Mouse (Mus musculus) midbrain, postnatal 0 days (tissue): ENCODE measurements around the gene Pnn. TPM values are rescaled to one million over a fixed set of nuclear protein-coding genes. Genes with fewer than 3 reads are reported as not detected.
"Not testable (repeated sequence)": the region's sequence is repeated elsewhere in the genome, so short reads cannot be mapped to it uniquely, and the experiment has no call there.

Source experiments
- ATAC-seq: fragments of 200-750 bp; cut with Nextera tagmentation; 2 replicates; pipeline ENCODE4 v1.8.0; 2017; ENCODE audit warnings: moderate number of reproducible peaks, mild to moderate bottlenecking, moderate TSS enrichment, moderate library complexity; ENCODE audit not compliant: low FRiP score
- DNase-seq: peaks from one replicate; pipeline ENCODE4 v3.0.0-alpha.2; 2015; ENCODE audit warnings: low spot score
- H3K27ac ChIP-seq: fragments of 300-500 bp; sonication (generic); 2 replicates; pipeline ENCODE4 v1.5.1; 2014; ENCODE audit warnings: low read depth, mild to moderate bottlenecking, low read length, mixed read lengths
- H3K27me3 ChIP-seq: fragments of 300-500 bp; sonication (generic); 2 replicates; pipeline ENCODE4 v1.6.1; 2014; ENCODE audit warnings: low read length, control low read depth, mixed read lengths; ENCODE audit not compliant: insufficient read depth
- H3K36me3 ChIP-seq: fragments of 300-500 bp; sonication (generic); 2 replicates; pipeline ENCODE4 v1.6.1; 2014; ENCODE audit warnings: low read length, control low read depth, mixed read lengths; ENCODE audit not compliant: insufficient read depth
- H3K4me1 ChIP-seq: fragments of 300-500 bp; sonication (generic); 2 replicates; pipeline ENCODE4 v1.6.1; 2014; ENCODE audit warnings: mild to moderate bottlenecking, control low read depth, antibody characterized with exemption, low read length, mixed read lengths; ENCODE audit not compliant: insufficient read depth
- H3K4me2 ChIP-seq: fragments of 300-500 bp; sonication (generic); 2 replicates; pipeline ENCODE4 v1.6.1; 2014; ENCODE audit warnings: low read depth, mild to moderate bottlenecking, low read length, mixed read lengths; ENCODE audit not compliant: poor library complexity, severe bottlenecking
- H3K4me3 ChIP-seq: fragments of 300-500 bp; sonication (generic); 2 replicates; pipeline ENCODE4 v1.5.1; 2014; ENCODE audit warnings: low read depth, mild to moderate bottlenecking, low read length, moderate library complexity
- H3K9ac ChIP-seq: fragments of 300-500 bp; sonication (generic); replicated peaks from 2 replicates; pipeline ENCODE4 v1.6.1; 2014; ENCODE audit warnings: mild to moderate bottlenecking, low read length, moderate library complexity, mixed read lengths; ENCODE audit not compliant: poor library complexity, severe bottlenecking
- H3K9me3 ChIP-seq: fragments of 300-500 bp; sonication (generic); 2 replicates; pipeline ENCODE4 v1.6.1; 2016; ENCODE audit warnings: low read length, control low read depth
- CTCF ChIP-seq: IDR thresholded peaks from 2 replicates; pipeline ENCODE4 v1.5.1; 2016; ENCODE audit warnings: antibody characterized with exemption, mild to moderate bottlenecking
- WGBS: fragments of 180-500 bp; shearing (Covaris S2); extraction: QIAGEN DNeasy Blood & Tissue Kit; methylation state at CpG from one replicate; pipeline ENCODE4 v1.1.7; 2014; 5-methylcytosine and 5-hydroxymethylcytosine counted together
- polyA plus RNA-seq: library from polyadenylated mRNA; unstranded; fragments of >200 nt; fragmentation: Nextera tagmentation; extraction: Ambion mirVana; gene quantifications from 2 replicates; pipeline ENCODE4 v1.2.1, GENCODE M21; 2015
- total RNA-seq: library from RNA; depleted of rRNA; stranded (reverse); fragments of >200 nt; gene quantifications from 2 replicates; pipeline ENCODE4 v1.2.3, GENCODE M21; 2014

Pnn gene
- total and polyA plus RNA-seq, 2 experiments from 2014 or later: 15.2 to 86.1 TPM

DNA sequence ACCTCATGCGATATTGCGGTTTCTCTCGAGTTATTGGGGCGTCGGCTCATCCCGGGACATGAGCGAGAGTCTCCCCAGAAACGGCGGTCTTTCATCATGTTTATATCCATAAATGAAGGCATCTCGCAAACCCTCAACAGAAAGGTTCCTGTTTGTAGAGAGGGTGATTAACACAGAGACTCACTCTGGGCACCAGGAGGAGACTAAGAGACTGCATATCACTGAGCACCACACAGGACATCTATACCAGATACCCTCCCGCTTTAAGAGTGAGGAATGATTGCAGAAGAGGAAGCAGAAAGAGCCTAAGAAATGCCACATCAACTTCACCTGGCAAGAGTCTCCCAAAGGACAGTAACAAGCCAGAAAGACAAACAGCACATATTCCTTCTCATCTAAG lies 10.5 kb upstream of the Pnn start:
- WGBS: 98% methylated on average over 11 of the region's 11 CpGs
- H3K9ac ChIP-seq: no peak overlapping the region

DNA sequence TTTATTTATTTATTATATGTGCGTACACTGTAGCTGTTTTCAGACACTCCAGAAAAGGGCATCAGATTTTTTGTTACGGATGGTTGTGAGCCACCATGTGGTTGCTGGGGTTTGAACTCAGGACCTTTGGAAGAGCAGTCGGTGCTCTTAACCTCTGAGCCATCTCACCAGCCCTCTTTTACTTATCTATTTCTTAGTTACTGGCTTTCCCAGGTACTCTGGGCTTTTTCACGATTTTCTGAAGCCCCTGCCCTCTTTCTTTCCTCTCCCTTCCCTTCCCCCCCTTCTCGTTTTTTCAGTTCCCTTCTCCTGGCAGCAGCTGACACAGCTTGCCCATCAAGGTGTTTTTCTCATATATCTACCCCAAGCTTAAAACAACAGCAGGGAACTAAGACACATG lies 8.4 kb upstream of the Pnn start:
- H3K4me3 ChIP-seq, ATAC-seq, H3K27ac ChIP-seq, H3K4me2 ChIP-seq, H3K36me3 ChIP-seq, DNase-seq, H3K9ac ChIP-seq, H3K9me3 ChIP-seq, H3K27me3 ChIP-seq: not testable (repeated sequence)
- H3K4me1 ChIP-seq: peaks cover 11% of the 10 kb centered on the region; the same call in 1 of the 2 replicates
- WGBS: 88% methylated on average over 5 of the region's 5 CpGs

More for the DNA sequence above, 10.5 kb upstream of the Pnn start:
- H3K4me1 ChIP-seq: peaks cover 11% of the 10 kb centered on the region; the same call in 1 of the 2 replicates
- no peak overlapping the region for H3K27ac ChIP-seq
- no peak for DNase-seq
- H3K36me3 ChIP-seq: 0 out of 2 replicates have a peak, but pooled peaks cover 3% of the 10 kb centered on the region
- no peak overlapping the region for H3K4me2 ChIP-seq
- H3K9me3 ChIP-seq: no peaks in the 10 kb centered on the region
- no peak overlapping the region for H3K4me3 ChIP-seq
- ATAC-seq: no peak
- no peaks in the 10 kb centered on the region for H3K27me3 ChIP-seq
- no peak for TF ChIP-seq CTCF

DNA sequence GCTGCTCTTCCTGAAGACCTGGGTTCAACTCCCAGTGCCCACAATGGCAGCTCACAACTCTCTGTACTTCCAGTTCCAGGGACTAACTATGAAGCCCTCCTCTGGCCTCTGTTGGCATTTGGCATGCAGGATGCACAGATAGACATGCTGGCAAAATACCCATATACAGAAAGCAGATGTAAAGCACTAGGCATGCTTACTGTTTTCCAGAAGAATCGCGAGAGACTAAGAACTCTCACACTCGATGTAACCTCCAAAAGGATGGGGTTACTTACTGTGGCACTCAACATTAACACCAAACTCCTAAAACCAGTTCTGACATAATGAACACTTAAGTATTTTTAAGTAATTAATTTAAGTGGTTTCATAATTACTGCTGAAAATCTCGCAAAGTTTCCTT lies 6.4 kb upstream of the Pnn start:
- Histone ChIP-seq H3K4me3 (peak overlapping the region; percentile 70), H3K36me3 (0 out of 2 replicates have a peak, but pooled peaks cover 3% of the 10 kb centered on the region), H3K9ac (peak overlapping the region; percentile 89), H3K4me1 (peaks cover 11% of the 10 kb centered on the region; the same call in 1 of the 2 replicates), H3K27ac (peak overlapping the region; percentile 96), H3K9me3 (no peaks in the 10 kb centered on the region), H3K27me3 (no peaks in the 10 kb centered on the region), H3K4me2 (peak overlapping the region; percentile 75)
- WGBS: 62% methylated on average over 4 of the region's 4 CpGs
- ATAC-seq (no peak), DNase-seq (no peak)
- TF ChIP-seq CTCF: no peak

DNA sequence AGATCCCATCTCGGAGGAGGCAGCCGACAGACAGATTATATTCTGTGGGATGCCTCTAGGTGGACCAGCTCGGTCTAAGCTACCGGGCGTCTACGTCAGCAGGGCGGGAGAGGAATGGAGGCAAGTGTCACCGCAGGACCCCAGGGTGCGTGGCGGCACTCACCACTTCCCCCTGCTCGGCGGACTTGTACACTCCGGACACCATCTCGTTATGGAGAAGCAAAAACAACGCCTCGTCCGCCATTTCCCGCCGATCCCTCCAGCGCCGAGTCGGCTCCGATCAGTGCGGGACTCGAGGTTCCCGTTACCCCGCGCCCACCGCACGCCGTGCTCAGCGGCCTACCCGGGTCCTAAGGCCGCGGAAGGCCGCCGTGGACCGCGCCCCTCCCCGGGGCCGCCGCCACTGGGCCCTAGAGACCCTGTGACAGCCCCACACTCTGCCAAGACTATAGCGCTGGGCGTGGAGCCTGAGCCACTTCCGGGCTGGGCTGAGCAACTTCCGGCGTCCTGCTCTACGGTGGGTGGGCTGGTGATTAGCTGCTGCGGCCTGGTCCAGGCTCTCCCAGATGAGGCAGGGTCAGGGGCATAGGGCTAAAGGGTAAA lies 5.6 kb upstream of the Pnn start, which contains the start of gene Trappc6b:
Trappc6b (minus strand) TSS at position 480 of the 603 bp plus-strand sequence.
- under 1% methylated on average over 45 of the region's 49 CpGs for WGBS
- H3K36me3 ChIP-seq: 0 out of 2 replicates have a peak, but pooled peaks cover 2% of the 10 kb centered on the region

DNA sequence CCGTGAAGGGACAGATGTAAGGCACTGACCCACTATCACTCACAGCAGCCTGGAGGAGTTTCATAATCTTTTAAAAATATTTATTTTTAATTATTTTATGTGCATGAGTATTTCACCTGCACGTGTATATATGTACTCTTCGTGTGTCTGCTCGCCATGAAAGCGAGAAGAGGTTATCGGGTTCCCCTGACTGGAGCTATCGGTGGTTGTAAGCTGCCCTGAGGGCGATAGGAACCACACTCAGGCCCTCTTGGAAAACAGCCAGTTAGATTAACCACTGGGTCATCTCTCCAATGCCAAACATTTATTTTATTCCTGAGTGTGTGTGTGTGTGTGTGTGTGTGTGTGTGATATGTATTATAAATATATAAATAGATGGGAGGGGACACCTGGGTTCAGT lies 1.8 kb upstream of the Pnn start:
- no peak overlapping the region for H3K27ac ChIP-seq
- H3K36me3 ChIP-seq: peaks cover 9% of the 10 kb centered on the region

More for the DNA sequence above, 5.6 kb upstream of the Pnn start, which contains the start of gene Trappc6b:
- Histone ChIP-seq H3K27ac (peak within 1 kb of the TSS; percentile 96), H3K27me3 (no peaks in the 10 kb centered on the region), H3K4me1 (peaks cover 11% of the 10 kb centered on the region; the same call in 1 of the 2 replicates), H3K4me3 (peak within 1 kb of the TSS; percentile 70), H3K9me3 (no peaks in the 10 kb centered on the region), H3K9ac (peak within 1 kb of the TSS; percentile 89), H3K4me2 (peak within 1 kb of the TSS; percentile 75)
- TF ChIP-seq CTCF: peak; percentile 53
- ATAC-seq (peak; percentile 97), DNase-seq (peak; percentile 91)

DNA sequence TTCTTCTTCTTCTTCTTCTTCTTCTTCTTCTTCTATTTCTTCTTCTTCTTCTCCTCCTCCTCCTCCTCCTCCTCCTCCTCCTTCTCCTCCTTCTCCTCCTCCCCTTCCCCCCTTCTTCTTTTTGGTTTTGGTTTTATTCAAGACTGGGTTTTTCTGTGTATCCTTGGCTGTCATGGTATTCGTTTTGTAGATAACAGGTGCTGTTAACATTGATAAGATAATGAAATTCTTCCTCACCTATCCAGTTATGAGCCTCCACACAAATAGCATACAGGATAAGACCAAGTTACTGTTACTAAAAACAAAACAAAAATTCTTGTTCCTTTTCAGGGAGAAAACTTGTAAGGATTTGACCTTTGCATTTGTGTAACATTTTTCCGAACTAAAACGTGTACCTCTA lies 908 bp upstream of the Pnn start:
- Histone ChIP-seq H3K27me3 (no peaks in the 10 kb centered on the region), H3K4me1 (0 out of 2 replicates have a peak, but pooled peaks cover 3% of the 10 kb centered on the region), H3K4me3 (peak overlapping the region; percentile 65), H3K4me2 (peak overlapping the region; percentile 43), H3K36me3 (peaks cover 15% of the 10 kb centered on the region), H3K27ac (peak overlapping the region; percentile 81), H3K9ac (0 out of 2 replicates have a peak overlapping the region, but pooled peaks have one; percentile 54), H3K9me3 (no peaks in the 10 kb centered on the region)
- no peak for ATAC-seq
- no peak for TF ChIP-seq CTCF
- no peak for DNase-seq
- 69% methylated on average over 3 of the region's 3 CpGs for WGBS

More for the DNA sequence above, 1.8 kb upstream of the Pnn start:
- DNase-seq (no peak), ATAC-seq (no peak)
- Histone ChIP-seq H3K4me2 (no peak overlapping the region), H3K9ac (no peak overlapping the region), H3K27me3 (no peaks in the 10 kb centered on the region), H3K4me1 (0 out of 2 replicates have a peak, but pooled peaks cover 8% of the 10 kb centered on the region), H3K4me3 (no peak overlapping the region), H3K9me3 (no peaks in the 10 kb centered on the region)
- WGBS: 82% methylated on average over 8 of the region's 8 CpGs
- TF ChIP-seq CTCF: no peak
